Mouse (Mus musculus) fat pad, adult 2 months (tissue): ENCODE measurements at regions not wholly inside any gene's neighbourhood (a gene's known extent, or its start where the extent isn't known, plus 50 kb on each side); places are given as distances from the start of the nearest gene placed in this dataset.

Experiments
- DNase-seq: peaks from one replicate; pipeline ENCODE4 v3.0.0-alpha.2; 2011; ENCODE audit warnings: low read depth, low spot score; ENCODE audit errors: extremely low read depth

DNA sequence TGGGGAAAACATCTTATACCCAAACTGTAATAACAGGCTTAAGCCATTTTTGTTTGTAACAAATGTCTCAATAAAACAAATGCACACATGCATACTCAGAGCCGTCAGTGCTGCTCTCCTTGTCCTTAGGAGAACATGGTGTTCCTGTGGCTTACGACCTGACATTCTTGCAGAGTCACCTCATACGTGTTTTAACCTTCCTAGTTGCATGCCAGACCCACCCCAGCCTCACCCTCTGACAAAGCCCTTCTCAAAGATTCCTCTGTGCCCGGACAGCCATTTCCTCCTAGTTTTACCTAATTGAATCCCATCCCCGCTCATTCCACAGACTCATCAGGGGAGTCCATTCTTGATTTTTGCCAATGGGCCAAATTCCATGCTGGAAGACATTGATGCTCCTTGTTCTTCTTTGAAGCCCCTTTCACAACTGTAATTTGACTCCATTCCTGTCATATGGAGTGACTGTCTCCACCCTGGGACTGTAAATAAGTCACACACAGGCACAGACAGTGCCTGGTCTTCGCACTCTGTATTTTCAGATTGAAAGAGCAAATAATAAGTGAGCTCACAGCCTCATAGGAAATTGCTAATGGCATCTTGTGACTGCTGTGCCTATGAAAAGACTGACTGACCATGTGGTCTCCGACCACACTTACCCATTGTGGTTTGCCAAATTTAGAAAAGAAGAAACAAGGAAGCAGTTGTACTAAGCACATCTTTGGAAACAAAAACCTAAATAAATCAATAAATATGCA, 206.6 kb upstream of the Gmds start:
- DNase-seq: no peak

DNA sequence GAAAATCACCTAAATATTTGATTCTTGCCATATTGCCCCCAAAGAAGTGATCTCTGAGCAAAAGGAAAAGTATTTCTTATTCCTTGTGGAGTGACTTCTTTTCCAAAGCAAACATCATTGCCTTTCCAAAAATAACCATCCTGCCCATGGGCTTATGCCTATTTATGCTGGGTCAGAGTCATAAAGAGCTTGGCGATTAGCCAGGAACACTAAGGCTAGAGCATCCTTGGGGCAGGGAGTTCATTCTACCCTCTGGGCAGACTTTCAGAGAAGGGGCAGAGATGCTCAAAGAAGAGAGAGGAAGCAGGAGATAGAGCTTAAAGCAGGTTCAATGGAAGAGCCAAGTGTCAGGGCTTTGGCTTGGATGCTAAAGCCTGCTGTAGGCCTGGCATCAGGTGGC, 203.1 kb upstream of the Gmds start:
- DNase-seq: no peak

DNA sequence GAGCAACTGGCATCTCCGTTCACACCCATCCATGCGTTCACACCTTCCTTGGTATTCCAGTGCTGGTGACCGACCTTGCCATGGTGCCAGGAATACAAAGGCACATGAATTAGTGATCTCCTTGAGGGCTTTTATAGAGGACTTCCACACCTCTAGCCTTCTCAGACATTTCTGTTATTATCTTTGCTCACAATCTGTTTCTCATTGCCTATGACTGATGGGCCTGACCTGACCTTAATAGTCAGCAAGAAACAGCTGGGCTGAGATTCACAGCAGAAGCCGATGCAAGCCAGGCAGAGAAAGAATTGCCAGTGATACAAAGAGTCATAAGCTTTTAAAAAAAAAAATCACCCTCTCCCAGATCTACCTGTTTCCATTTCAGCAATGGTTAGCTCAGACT, 197.7 kb upstream of the Gmds start:
- no peak for DNase-seq

GRCm38 (mm10) chr13:32535602-32536001, 197.1 kb upstream of the Gmds start:
- no peak for DNase-seq

DNA sequence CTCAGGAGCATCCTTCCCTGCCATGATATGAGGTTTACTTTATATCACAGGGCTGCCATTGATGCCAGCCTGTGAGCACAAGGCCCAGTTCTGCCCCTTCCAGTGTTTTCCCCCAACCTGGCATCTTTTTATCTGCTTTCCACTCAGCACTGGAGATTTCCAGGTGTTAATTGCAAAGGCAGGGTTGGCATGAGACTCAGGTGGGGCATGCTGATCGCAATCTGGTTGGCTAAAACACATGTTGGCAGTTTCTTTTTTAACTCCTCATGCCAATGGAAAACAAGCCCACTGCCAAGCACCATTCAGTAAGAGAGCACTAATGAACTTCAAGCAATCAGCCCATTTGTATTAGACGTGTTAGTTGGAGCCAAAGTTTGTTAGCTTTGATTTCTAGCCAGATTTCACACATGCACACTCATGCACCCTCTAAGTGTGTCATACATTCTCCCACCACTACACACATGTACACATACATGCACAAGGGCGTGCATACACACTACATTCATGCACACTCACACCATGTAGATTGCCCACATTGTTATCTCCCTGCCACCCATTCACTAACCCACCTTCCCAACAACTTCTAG, 192.5 kb upstream of the Gmds start:
- no peak for DNase-seq

GRCm38 (mm10) chr13:32518611-32519344, 180.2 kb upstream of the Gmds start:
- DNase-seq: no peak

DNA sequence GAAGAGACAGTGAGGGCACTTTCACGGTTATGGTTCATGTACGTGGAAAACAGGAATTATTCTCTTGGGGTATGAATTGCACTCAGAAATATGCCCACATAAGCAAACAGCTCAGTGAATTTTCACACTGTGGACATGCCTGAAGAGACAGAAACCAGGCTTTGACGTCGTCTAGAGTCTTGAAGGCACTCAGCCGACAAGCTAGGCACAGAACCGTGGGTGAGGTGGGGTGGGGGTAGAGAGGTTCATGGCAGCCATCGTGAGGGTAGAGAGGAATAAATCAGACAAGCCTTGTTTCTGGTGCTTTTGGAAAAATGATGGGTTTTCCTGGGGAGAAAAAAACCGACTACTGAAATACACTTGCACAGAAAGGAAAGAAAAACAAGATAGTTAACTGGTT, 179.0 kb upstream of the Gmds start:
- DNase-seq: no peak

GRCm38 (mm10) chr13:32509231-32510023, 170.9 kb upstream of the Gmds start:
- DNase-seq: no peak

GRCm38 (mm10) chr13:32508447-32508846, 169.9 kb upstream of the Gmds start:
- DNase-seq: no peak

DNA sequence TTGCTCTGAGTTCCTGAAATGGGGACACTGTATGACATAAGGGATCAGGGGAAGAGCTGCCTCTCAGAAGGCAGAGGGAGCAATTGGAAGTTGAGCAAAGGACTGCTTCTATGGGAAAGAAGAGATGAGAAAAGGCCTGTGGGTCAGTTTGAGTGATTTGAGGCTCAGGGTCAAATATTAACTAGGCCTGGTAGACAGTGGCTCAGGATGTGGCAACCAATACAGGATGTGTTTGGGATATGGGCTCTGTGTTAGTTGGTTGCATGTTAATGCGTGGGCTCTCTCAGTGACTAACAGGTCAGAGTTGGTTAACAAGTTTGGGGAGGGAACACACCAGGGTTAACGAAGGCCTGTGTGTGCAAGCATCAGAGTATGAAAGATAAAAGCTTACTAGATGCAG, 169.3 kb upstream of the Gmds start:
- no peak for DNase-seq

DNA sequence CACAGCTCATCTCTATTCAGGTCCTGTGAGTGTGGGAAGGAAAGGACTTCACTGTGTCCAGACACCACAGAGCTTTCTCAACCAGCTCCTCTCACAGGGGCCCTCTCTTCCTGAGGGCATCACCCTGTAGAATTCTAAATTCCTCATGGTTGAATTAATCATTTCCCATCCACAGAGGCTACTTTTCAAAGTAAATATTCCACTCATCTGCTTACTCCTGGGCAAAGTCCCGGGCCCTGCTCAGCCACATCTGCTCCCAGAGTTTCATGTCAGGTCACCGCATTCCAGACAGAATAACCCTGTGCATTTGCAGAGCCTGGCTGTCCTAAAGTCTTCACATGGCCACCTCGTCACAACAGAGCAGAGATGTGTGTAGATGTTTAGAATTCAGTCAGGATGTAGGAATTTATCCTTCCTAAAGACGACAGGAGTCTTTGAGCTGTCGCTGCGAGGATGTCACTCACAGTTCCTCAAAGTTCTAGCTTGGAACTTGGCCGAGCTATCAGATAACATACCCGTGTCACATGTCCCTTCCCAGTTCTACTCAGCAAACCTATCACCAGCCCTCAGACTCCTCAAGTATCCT, 159.8 kb upstream of the Gmds start:
- DNase-seq: no peak

- DNase-seq: peak; percentile 90
These were observed 157.7 kb upstream of the Gmds start for GRCm38 (mm10) chr13:32496263-32496662.

DNA sequence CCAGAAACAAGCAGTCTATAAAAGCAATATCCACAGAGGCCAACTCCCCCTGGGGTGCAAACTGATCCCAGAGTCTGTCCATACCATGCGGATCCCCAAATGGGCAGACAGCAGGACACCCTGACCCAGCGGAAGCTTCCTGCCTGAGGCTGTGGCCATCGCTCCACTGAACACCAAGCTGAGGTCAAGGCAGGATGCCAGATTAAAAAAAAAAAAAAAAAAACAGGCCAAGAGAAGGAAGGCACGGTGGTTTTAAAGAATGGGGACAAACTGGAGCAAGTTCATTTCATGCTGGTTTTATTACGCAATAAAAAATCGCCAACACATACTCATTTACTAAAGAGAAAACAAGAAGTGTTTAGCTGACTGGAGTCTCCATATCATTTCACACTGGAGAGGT, 156.5 kb upstream of the Gmds start:
- DNase-seq: peak; percentile 58

- no peak for DNase-seq
These were observed 155.3 kb upstream of the Gmds start for GRCm38 (mm10) chr13:32493806-32494205.

- no peak for DNase-seq
These were observed 154.8 kb upstream of the Gmds start for GRCm38 (mm10) chr13:32493309-32493708.

GRCm38 (mm10) chr13:32492566-32492965, 154.0 kb upstream of the Gmds start:
- peak; percentile 74 for DNase-seq

DNA sequence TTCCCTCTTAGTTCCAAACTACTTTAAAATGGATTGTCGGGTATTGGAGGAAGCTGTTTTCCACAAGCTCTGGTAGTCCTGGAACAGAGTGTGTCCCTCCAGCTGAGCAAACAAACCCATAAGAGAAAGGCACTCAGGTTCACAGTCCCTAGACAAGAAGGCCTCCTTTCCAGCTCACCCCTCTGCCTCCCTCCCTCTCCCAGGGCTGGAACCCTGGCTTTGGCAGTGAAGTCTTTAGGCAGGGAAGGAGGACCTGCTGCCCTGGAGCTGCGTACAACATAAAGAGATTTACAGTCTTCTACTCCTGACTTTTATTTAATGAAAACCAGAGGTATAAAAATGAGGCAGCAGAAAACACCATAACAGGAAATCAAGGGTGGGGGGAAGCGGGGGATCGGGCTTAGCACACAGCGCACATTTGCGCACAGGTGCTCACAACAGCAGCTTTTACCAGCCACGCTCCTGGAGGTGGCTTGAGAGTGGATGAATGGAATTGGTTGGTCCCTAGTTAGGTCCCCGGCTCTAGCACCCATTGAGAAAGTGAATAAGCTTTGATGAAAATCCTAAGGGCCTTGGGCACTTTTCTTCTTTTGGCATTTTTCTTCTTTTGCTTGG, 143.0 kb upstream of the Gmds start:
- no peak for DNase-seq

DNA sequence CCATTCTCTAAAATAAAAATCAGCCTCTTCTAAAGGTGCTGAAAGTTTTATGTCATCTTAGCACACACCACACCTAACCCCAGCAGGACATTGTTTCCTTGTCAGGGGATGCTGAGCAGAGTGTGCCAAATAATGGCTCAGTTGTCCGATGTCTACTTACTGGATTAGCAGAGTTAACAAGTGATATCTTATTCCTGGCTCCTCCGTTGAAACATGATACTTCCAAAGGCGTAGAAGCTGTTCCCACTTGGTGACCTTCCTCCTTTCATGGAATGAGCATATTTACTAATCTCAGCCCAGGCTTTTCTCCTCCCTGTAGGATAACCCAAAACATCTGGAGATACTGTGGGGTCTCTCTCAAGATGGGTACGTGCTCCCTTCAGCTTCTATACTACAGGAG, 141.5 kb upstream of the Gmds start:
- no peak for DNase-seq

DNA sequence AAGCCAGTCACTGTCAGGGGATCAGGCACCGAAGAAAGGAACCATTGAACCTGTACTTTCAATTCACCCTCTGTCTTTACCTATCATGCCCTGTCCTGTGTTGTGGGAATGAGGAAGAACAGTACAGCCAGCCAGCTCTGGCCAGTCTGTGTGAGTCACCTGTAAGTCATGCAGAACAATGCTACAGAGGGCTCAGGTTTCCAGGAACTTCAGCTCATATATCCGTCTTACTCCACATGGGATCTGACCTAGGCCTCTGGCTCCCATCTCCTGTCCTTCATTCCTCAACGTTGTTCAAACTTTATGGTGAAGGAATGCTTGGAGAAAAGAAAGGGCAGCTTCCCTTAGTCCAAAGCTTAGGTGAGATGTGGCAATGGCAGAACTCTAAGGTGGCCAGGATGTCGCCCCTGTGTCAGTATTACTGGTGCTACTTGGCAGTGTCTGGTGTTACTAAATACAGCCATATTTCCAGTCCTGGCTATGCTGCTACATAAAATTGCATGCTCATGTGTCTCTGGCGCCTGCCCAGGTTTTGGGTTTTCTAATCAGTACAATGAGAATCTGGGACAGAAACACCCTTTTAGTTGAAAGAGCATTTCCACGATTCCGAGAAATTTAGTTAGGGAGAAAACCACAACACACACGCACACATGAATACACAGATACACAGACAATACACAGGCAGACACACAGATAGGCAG, 140.7 kb upstream of the Gmds start:
- DNase-seq: peak; percentile 40

DNA sequence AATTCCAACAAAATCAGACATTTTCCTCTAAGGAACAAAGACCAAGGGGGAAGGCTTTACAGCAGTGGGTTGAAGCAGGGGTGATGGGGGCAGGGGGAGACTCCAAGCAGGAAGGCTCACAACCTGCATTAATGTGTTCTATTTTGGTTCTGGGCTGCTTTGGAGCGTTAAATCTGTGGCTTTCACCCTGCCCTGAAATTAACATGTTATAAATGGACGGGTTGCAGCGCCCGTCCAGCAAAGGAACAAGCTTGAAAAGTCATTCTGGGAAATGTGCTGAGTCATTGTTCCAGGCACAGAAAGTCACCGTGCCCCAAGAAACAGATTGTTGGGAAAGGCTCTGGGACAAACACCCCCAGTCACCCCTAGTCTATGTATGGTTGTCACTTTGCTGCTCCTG, 127.2 kb upstream of the Gmds start:
- DNase-seq: no peak
